Mouse (Mus musculus) G1E (cell line): ENCODE data around the gene Zfp280b. TPM values are rescaled to one million over a fixed set of nuclear protein-coding genes. Genes with fewer than 3 reads are reported as not detected.
"Not testable (repeated sequence)": the region's sequence is repeated elsewhere in the genome, so short reads cannot be mapped to it uniquely, and the experiment has no call there.

Source experiments
- ATAC-seq: 2 replicates; pipeline ENCODE4 v1.8.0; 2016; ENCODE audit warnings: mild to moderate bottlenecking; ENCODE audit not compliant: insufficient number of reproducible peaks, poor library complexity, low FRiP score, severe bottlenecking; ENCODE audit errors: extremely low read depth
- DNase-seq: peaks from one replicate; pipeline ENCODE4 v3.0.0; 2012; ENCODE audit warnings: low spot score
- H3K27me3 ChIP-seq: 2 replicates; pipeline ENCODE4 v1.6.1; 2012; ENCODE audit warnings: mild to moderate bottlenecking, low read length, inconsistent platforms; ENCODE audit not compliant: insufficient read depth
- H3K36me3 ChIP-seq: replicated peaks from 2 replicates; pipeline ENCODE3; 2012; ENCODE audit warnings: mild to moderate bottlenecking, inconsistent platforms
- H3K4me1 ChIP-seq: 2 replicates; pipeline ENCODE4 v1.6.1; 2012; ENCODE audit warnings: low read depth, low read length, inconsistent platforms, mixed read lengths; ENCODE audit not compliant: insufficient read depth
- H3K4me3 ChIP-seq: 2 replicates; pipeline ENCODE4 v1.5.1; 2012; ENCODE audit warnings: low read depth, mild to moderate bottlenecking, inconsistent platforms, low read length, moderate library complexity, mixed read lengths
- H3K9me3 ChIP-seq: replicated peaks from 2 replicates; pipeline ENCODE4 v1.6.1; 2012; ENCODE audit warnings: inconsistent platforms
- CTCF ChIP-seq: IDR thresholded peaks from 2 replicates; pipeline ENCODE4 v1.5.1; 2012; ENCODE audit warnings: low read depth, low read length, inconsistent platforms, mixed read lengths
- GATA1 ChIP-seq: IDR thresholded peaks from 2 replicates; pipeline ENCODE4 v1.6.1; 2012; ENCODE audit warnings: borderline replicate concordance, low read length, inconsistent platforms, mixed read lengths
- GATA2 ChIP-seq: IDR thresholded peaks from 2 replicates; pipeline ENCODE4 v1.6.1; 2012; ENCODE audit warnings: low read depth, low read length, inconsistent platforms, borderline replicate concordance
- POLR2AphosphoS5 ChIP-seq: IDR thresholded peaks from 2 replicates; pipeline ENCODE4 v1.6.1; 2012; ENCODE audit warnings: low read depth, low read length, inconsistent platforms; ENCODE audit not compliant: insufficient replicate concordance
- TAL1 ChIP-seq: conservative IDR thresholded peaks from 2 replicates; pipeline ENCODE4 v1.6.1; 2012; ENCODE audit warnings: low read depth, low read length, inconsistent platforms, mixed read lengths
- polyA plus RNA-seq: library from polyadenylated mRNA; stranded (reverse); fragments of >175 nt; gene quantifications from 2 replicates; pipeline ENCODE4 v1.2.3, GENCODE M21; 2012
- total RNA-seq, 2 experiments: library from RNA; stranded (forward) in 1 of 2; stranded (reverse) in 1 of 2; fragments of 200-1000 nt in 1 of 2; fragments of >200 nt in 1 of 2; fragmentation: Nextera tagmentation in 1 of 2; gene quantifications; 2 replicates each; pipeline ENCODE4 v1.2.3; 2014 to 2017

Gene Zfp280b
- total and polyA plus RNA-seq, 3 experiments, result 7.9 to 27.2 (median 11.3) TPM

DNA sequence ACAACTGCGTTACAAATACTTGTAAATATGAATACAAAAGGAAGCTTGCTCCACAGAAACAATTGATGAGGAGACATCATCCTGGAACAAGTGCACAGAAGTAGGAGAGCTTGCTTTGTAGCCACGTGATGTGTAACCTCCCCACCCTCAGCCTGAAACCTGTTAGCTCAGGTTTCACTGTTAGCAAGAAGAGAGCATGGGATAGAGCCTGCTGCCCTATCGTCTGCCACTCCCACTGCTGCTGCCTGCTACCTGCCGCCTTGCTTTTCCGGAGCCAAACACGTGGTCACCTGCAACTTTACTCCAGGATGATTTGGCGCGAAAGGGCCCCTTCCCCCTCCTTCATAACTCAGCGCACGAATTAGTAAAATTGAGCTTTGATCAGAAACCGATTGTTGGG is 19.4 kb downstream of the Zfp280b start:
- Histone ChIP-seq H3K4me1 (no peaks in the 10 kb centered on the region), H3K9me3 (no peaks in the 10 kb centered on the region)
- no peak for ATAC-seq

DNA sequence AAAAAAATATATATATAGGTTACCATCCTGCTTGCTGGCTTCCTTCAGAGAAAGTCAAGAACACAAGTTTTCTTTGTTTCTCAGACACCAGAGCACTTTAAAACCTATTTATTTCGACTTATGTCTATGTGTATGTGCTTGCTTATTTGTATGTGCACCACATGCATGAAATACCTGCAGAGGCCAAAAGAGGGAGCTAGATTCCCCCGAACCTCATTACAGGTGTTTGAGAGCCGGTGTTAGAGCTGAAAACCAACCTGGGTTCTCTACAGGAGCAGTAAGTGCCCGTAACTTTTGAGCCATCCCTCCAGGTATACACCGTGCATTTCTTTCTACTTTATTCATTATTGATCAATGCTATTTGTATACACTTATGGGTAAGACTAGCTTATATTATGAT is 30.0 kb downstream of the Zfp280b start:
- Histone ChIP-seq H3K27me3 (peaks cover 7% of the 10 kb centered on the region; the same call in 1 of the 2 replicates), H3K4me1 (no peaks in the 10 kb centered on the region), H3K9me3 (no peaks in the 10 kb centered on the region), H3K4me3 (no peak overlapping the region), H3K36me3 (no peaks in the 10 kb centered on the region)
- no peak for DNase-seq
- ATAC-seq, result no peak
- TF ChIP-seq GATA2 (no peak), TAL1 (no peak), GATA1 (no peak), POLR2AphosphoS5 (no peak), CTCF (no peak)

More for the DNA sequence above, 19.4 kb downstream of the Zfp280b start:
- no peak for DNase-seq
- Histone ChIP-seq H3K36me3 (no peaks in the 10 kb centered on the region), H3K4me3 (no peak overlapping the region), H3K27me3 (0 out of 2 replicates have a peak, but pooled peaks cover 4% of the 10 kb centered on the region)
- TF ChIP-seq POLR2AphosphoS5 (no peak), GATA2 (no peak), CTCF (no peak), GATA1 (no peak), TAL1 (no peak)

DNA sequence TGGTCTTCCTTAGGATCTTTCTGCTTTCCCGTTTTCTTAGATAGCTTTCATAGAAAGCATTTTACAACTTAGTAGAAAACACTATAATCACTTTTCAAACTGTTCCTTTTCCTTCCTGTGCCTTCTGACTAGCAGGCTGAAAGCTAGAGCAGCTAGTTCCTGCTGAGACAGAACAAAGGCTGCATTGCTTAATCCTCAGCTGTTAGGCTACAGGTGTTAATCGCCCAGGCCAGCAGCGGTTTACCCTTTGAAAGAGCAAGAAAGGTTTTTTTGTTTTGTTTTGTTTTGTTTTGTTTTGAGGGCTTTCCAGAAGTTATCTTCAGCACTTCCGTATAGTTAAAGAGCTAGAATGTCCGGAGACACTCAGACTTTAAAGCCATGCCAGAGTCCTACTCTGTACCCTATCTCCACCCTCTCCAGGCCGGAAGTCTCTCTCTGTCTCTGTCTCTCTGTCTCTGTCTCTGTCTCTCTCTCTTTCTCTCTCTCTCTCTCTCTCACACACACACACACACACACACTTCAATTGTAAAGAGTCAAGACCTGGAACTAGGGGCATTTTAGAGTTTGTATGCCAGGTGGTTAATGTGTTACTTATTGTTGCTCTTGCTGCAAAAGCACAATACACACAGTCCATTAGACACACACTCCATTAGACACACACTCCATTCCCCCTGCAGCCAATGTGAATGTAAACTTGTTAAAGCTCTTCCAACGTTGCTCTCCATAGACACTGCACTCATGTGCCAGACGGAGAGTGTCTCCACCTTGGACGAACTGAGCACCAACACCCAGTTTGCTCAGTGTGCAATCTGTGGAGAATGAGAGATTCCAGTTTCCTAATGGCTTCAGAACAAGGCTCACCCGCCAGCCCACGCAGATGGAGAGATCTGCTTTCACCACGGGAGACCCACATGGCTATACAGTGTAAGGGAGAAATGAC is 35.5 kb downstream of the Zfp280b start:
- Histone ChIP-seq H3K4me1 (no peaks in the 10 kb centered on the region), H3K36me3 (no peaks in the 10 kb centered on the region), H3K4me3 (no peak overlapping the region), H3K9me3 (no peaks in the 10 kb centered on the region), H3K27me3 (peaks cover 12% of the 10 kb centered on the region; the same call in 1 of the 2 replicates)
- ATAC-seq (no peak), DNase-seq (no peak)
- TF ChIP-seq TAL1, result no peak
- no peak for TF ChIP-seq GATA2
- TF ChIP-seq GATA1, result no peak
- TF ChIP-seq CTCF, result no peak
- no peak for TF ChIP-seq POLR2AphosphoS5

DNA sequence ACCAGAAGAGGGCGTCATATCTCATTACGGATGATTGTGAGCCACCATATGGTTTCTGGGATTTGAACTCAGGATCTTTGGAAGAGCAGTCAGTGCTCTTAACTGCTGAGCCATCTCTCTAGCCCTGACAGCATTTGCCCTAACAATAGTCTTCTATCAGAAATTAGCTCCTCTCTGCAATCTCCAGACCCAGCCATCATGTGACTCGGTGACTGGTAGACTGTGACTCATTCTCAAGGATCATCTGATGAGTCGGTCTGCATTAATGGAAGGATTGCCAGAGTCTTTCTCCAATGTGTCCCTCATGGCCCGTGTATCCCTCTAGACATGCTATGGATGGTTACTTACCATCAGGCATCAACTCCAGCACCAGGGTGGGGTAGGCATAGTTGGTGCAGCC is 39.6 kb downstream of the Zfp280b start:
- not testable (repeated sequence) for DNase-seq, H3K36me3 ChIP-seq, H3K9me3 ChIP-seq, H3K27me3 ChIP-seq, H3K4me1 ChIP-seq, ATAC-seq, H3K4me3 ChIP-seq

DNA sequence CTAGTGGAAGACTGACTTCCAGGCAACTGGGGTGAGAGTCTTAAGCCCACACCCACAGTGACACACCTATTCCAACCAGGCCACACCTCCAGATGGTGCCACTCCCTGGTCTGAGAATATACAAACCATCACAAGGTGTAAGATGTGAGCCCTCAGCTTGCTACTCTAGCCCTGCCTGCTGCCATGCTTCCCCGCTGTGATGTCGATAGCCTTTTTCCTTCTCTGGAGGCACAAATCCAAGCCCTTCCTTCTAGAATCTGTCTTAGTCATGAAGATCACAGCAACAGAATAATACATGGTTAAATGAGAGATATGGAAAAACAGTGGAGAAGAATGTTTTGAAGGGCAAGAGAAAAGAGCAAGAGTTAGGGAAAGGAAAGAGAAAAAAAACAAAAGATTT is 44.6 kb downstream of the Zfp280b start:
- H3K4me3 ChIP-seq, H3K4me1 ChIP-seq, H3K9me3 ChIP-seq, H3K36me3 ChIP-seq, DNase-seq, H3K27me3 ChIP-seq, ATAC-seq: not testable (repeated sequence)

Other genes starting within 250 kb of the Zfp280b start
- gene Gstt1, start 234.1 kb upstream of the Zfp280b start, total RNA-seq (2014; fragmentation: Nextera tagmentation), result not detected in 2 replicates
- gene Gstt1, start 234.1 kb upstream of the Zfp280b start, total RNA-seq (2017), result 0.22 and 1.9 TPM in 2 replicates
- gene Gstt1, start 234.1 kb upstream of the Zfp280b start, polyA plus RNA-seq, result 0.07 TPM in 1 of 2 replicates, not detected in the other
- gene Gstt4, start 210.1 kb upstream of the Zfp280b start, total RNA-seq (2014; fragmentation: Nextera tagmentation), result not detected in 2 replicates
- not detected in 2 replicates for gene Gstt4, start 210.1 kb upstream of the Zfp280b start, total RNA-seq (2017)
- not detected in 2 replicates for gene Gstt4, start 210.1 kb upstream of the Zfp280b start, polyA plus RNA-seq
- 49.2 and 57.0 TPM in 2 replicates for gene Gstt2, start 195.2 kb upstream of the Zfp280b start, total RNA-seq (2014; fragmentation: Nextera tagmentation)
- gene Gstt2, start 195.2 kb upstream of the Zfp280b start, total RNA-seq (2017), result 68.9 and 87.8 TPM in 2 replicates
- gene Gstt2, start 195.2 kb upstream of the Zfp280b start, polyA plus RNA-seq, result 8.7 and 12.2 TPM in 2 replicates
- gene Mif, start 172.4 kb upstream of the Zfp280b start, total RNA-seq (2014; fragmentation: Nextera tagmentation), result 554 and 596 TPM in 2 replicates
- gene Mif, start 172.4 kb upstream of the Zfp280b start, total RNA-seq (2017), result 1,557 and 1,874 TPM in 2 replicates
- 5,079 and 5,707 TPM in 2 replicates for gene Mif, start 172.4 kb upstream of the Zfp280b start, polyA plus RNA-seq
- not detected in 2 replicates for gene Derl3, start 139.2 kb upstream of the Zfp280b start, total RNA-seq (2014; fragmentation: Nextera tagmentation)
- 0.22 TPM in 1 of 2 replicates, not detected in the other for gene Derl3, start 139.2 kb upstream of the Zfp280b start, total RNA-seq (2017)
- not detected in 2 replicates for gene Derl3, start 139.2 kb upstream of the Zfp280b start, polyA plus RNA-seq
- gene Smarcb1, start 111.0 kb upstream of the Zfp280b start, total RNA-seq (2014; fragmentation: Nextera tagmentation), result 48.4 and 54.9 TPM in 2 replicates
- gene Smarcb1, start 111.0 kb upstream of the Zfp280b start, total RNA-seq (2017), result 54.9 and 55.7 TPM in 2 replicates
- 254 and 362 TPM in 2 replicates for gene Smarcb1, start 111.0 kb upstream of the Zfp280b start, polyA plus RNA-seq
- gene Chchd10, start 99.5 kb upstream of the Zfp280b start, total RNA-seq (2014; fragmentation: Nextera tagmentation), result 135 and 169 TPM in 2 replicates
- gene Chchd10, start 99.5 kb upstream of the Zfp280b start, total RNA-seq (2017), result 96.3 and 127 TPM in 2 replicates
- 376 and 450 TPM in 2 replicates for gene Chchd10, start 99.5 kb upstream of the Zfp280b start, polyA plus RNA-seq
- not detected in 2 replicates for gene Mmp11, start 96.2 kb upstream of the Zfp280b start, total RNA-seq (2014; fragmentation: Nextera tagmentation)
- 0.11 and 0.12 TPM in 2 replicates for gene Mmp11, start 96.2 kb upstream of the Zfp280b start, total RNA-seq (2017)
- gene Mmp11, start 96.2 kb upstream of the Zfp280b start, polyA plus RNA-seq, result 0.08 TPM in 1 of 2 replicates, not detected in the other
- 3.0 and 45.1 TPM in 2 replicates for gene Gm867, start 92.0 kb upstream of the Zfp280b start, total RNA-seq (2014; fragmentation: Nextera tagmentation)
- not detected in 2 replicates for gene Gm867, start 92.0 kb upstream of the Zfp280b start, total RNA-seq (2017)
- gene Gm867, start 92.0 kb upstream of the Zfp280b start, polyA plus RNA-seq, result not detected in 2 replicates
- not detected in 2 replicates for gene Vpreb3, start 89.6 kb upstream of the Zfp280b start, total RNA-seq (2014; fragmentation: Nextera tagmentation)
- not detected in 2 replicates for gene Vpreb3, start 89.6 kb upstream of the Zfp280b start, total RNA-seq (2017)
- not detected in 2 replicates for gene Vpreb3, start 89.6 kb upstream of the Zfp280b start, polyA plus RNA-seq
- not detected in 2 replicates for gene Gm5134, start 78.1 kb upstream of the Zfp280b start, total RNA-seq (2014; fragmentation: Nextera tagmentation)
- not detected in 2 replicates for gene Gm5134, start 78.1 kb upstream of the Zfp280b start, total RNA-seq (2017)
- gene Gm5134, start 78.1 kb upstream of the Zfp280b start, polyA plus RNA-seq, result not detected in 2 replicates
- gene Slc5a4b, start 78.3 kb downstream of the Zfp280b start, total RNA-seq (2014; fragmentation: Nextera tagmentation), result not detected in 2 replicates
- gene Slc5a4b, start 78.3 kb downstream of the Zfp280b start, total RNA-seq (2017), result not detected in 2 replicates
- gene Slc5a4b, start 78.3 kb downstream of the Zfp280b start, polyA plus RNA-seq, result not detected in 2 replicates
- gene Slc5a4a, start 114.8 kb downstream of the Zfp280b start, total RNA-seq (2014; fragmentation: Nextera tagmentation), result not detected in 2 replicates
- not detected in 2 replicates for gene Slc5a4a, start 114.8 kb downstream of the Zfp280b start, total RNA-seq (2017)
- not detected in 2 replicates for gene Slc5a4a, start 114.8 kb downstream of the Zfp280b start, polyA plus RNA-seq
- 2.1 and 2.2 TPM in 2 replicates for gene Prmt2, start 205.2 kb downstream of the Zfp280b start, total RNA-seq (2014; fragmentation: Nextera tagmentation)
- gene Prmt2, start 205.2 kb downstream of the Zfp280b start, total RNA-seq (2017), result 2.9 and 4.1 TPM in 2 replicates
- gene Prmt2, start 205.2 kb downstream of the Zfp280b start, polyA plus RNA-seq, result 1.0 and 1.4 TPM in 2 replicates
- not detected in 2 replicates for gene S100b, start 221.2 kb downstream of the Zfp280b start, total RNA-seq (2014; fragmentation: Nextera tagmentation)
- gene S100b, start 221.2 kb downstream of the Zfp280b start, total RNA-seq (2017), result 0.12 TPM in 1 of 2 replicates, not detected in the other
- gene S100b, start 221.2 kb downstream of the Zfp280b start, polyA plus RNA-seq, result not detected in 2 replicates